Mouse (Mus musculus) urinary bladder, postnatal 10 days (tissue): ENCODE data around the gene Wdr20.

Experiments used
- DNase-seq: peaks from one replicate; pipeline ENCODE4 v3.0.0; 2022; ENCODE audit warnings: low spot score

Gene Wdr20

DNA sequence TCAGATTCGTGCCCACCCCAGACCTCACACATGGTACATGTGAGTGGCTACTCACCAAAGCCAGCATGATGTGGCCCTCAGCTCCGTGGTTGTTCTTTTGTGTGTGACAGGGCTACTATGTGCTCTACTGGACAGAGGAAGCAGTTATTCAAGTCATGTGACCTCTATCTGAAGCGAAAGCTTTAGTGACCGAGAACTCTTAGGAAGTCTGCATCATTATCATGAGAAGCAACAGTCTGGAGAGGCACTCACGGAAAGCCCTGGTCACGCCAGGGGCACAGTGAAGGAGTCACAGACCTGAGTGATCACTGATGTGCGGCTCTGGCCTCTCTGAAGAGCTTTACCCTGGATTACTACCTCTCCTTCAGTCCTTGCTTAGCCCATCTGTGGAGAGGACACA lies 84.6 kb downstream of the Wdr20 start:
- no peak for DNase-seq

DNA sequence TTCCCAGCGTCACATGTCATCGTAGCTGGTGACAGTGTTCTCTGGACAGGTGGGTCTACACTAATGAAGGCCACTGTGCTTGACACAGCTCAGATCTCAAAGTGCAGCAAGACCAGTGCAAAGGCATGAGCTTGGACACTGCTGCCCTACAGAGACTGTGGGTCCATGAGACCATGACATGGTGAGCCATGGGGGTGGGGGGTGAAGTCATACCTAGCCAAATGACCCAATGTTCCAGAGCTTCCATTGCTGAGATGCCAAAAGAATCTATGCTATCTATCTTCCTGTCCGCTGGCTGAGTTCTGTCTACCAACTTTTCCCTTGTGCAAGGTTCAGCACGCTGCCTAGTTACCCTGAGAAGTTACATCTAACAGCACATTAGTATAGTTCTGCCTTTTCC lies 91.2 kb downstream of the Wdr20 start:
- no peak for DNase-seq

DNA sequence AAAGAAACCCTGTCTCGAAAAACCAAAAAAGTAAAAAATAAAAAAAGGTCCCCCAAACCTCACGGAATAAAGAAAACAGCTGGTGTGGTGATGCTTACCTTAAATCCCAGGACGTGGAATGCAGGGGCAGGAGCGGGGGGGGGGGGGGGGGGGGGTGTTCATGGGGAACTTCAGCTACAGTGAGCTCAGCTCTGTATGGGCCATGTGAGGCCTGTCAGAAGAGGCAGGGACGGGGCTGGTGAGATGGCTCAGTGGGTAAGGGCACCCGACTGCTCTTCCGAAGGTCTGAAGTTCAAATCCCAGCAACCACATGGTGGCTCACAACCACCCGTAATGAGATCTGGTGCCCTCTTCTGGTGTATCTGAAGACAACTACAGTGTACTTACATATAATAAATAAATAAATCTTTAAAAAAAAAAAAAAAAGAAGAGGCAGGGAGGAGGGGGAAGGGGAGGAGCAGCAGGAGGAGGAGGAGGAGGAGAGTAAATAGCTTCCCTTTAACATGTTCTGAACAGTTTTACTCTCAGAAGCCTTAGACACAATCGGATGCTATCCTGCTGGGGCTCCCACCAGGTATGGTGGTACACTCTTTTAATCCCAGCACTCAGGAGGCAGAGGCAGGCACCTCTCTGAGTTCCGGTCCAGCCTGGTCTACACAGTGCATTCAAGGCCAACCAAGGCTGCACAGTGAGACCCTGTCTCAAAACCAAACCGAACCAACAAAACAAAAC lies 92.7 kb downstream of the Wdr20 start:
- no peak for DNase-seq

DNA sequence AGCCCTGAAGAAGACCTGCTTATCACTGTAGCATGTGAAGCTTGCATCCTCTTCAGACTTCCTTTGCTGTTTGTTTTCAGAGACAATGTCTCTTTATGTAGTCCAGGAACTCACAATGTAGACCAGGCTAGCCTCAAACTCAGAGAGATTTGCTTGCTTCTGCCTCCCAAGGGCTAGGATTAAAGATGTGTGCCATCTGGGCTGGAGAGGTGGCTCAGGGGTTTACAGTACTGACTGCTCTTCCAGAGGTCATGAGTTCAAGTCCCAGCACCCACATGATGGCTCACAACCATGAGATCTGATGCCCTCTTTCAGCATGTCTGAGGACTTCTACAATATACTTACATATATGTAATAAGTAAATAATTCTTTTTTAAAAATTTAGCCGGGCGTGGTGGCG lies 97.4 kb downstream of the Wdr20 start:
- DNase-seq: no peak

DNA sequence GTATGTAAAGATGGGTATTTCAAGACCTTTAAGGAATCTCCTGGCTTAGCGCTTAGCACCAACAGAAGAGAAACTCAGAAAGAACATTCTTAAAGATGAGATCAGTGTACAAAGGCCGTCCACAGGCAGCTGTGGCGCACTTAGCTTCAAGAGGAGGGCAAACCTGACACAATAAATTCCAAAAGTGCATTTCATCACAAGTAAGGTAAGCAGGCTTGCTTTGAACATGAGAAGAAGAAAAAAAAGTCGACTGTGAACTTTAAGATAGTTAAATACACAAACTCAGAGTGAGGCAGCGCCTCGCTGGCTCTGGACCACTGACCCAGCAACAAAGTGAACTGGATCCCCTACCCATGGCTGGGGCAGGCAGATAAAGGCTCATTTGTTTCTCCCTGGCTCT lies 99.0 kb downstream of the Wdr20 start:
- no peak for DNase-seq

DNA sequence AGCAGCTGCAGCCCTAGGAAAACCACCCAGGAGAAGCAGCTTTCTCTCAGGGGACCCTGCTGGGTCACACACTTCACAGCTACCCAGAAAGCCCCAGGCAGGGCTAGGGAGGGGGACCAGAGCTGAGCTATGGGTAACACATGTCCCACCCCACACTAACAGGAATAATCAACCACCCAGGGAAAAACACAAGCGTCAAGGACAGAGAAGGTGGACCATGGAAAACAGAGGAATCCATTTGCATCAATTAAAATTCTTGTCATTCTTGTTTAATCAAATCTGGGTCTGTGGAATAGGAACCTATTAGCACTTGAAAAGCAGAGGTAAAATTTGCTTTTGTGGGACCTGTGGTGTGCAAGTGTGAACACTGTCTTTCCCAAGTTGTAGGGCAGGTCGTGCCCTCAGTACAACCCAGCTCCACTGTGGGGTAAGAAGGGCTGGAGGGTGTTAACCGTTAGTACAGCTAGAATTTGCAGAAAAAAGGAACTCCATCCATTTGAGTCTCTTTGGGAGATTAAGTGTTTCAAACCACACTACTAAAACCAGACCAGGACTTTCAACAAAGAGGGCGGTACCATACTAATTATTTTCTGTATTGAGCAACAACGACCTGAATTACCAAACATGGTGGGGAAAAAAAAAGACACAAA lies 99.6 kb downstream of the Wdr20 start:
- DNase-seq: no peak

DNA sequence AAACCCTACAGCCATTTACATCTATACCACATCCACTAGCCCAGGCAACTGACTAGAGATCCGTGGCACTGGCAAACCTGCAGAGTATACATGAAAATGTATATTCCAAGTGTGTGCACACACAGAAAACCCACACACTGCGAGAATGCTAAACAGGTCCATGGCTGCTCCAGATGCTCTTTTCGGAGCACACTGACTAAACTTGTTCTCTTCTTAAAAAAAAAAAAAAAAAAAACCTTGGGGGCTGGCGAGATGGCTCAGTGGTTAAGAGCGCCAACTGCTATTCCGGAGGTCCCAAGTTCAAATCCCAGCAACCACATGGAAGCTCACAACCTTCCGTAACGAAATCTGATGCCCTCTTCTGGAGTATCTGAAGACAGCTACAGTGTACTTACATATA lies 100.1 kb downstream of the Wdr20 start:
- DNase-seq: no peak

DNA sequence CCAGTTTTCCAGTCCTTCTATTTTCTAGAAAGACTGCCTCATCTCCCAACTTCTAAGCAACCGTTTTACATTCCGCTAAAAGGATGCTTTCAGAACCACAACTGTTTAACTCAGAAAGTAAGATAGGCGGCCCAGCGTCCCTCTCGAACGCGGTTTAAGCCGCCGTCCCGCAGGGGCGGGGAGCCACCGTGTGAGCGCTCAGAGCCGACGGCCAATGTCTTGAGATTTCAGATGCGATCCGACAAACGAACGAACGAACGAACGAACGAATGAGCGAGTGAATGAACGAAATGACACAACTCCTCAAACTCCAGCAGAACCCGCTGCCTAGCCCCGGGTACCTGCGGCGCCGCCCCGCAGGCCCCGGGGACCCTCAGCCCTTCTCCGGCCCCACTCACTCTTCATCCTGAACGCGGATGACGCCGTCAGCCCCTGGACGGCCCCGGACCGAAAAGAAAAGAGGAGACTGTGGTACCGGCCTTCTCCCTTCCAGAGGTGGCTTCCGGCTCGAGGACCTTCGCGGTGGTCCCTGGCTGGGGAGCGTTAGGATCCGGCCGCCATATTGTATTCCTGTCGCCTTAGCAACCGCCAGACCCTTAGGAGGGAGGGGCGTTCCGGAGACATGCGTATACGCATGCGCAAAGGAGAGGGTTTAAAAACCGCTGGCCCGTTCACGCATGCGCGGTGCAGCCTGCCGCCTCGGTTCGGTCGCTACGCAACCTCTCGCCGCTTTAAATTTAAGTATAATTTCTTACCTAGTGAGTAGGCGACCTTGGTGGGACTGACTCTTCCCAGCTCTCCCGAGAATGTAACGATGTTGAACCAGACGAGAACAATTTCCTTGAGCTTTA lies 102.8 kb downstream of the Wdr20 start, which contains the start of gene Mok:
Mok (minus strand) TSS at position 592 of the 851 bp plus-strand sequence.
- peak; percentile 89 for DNase-seq

DNA sequence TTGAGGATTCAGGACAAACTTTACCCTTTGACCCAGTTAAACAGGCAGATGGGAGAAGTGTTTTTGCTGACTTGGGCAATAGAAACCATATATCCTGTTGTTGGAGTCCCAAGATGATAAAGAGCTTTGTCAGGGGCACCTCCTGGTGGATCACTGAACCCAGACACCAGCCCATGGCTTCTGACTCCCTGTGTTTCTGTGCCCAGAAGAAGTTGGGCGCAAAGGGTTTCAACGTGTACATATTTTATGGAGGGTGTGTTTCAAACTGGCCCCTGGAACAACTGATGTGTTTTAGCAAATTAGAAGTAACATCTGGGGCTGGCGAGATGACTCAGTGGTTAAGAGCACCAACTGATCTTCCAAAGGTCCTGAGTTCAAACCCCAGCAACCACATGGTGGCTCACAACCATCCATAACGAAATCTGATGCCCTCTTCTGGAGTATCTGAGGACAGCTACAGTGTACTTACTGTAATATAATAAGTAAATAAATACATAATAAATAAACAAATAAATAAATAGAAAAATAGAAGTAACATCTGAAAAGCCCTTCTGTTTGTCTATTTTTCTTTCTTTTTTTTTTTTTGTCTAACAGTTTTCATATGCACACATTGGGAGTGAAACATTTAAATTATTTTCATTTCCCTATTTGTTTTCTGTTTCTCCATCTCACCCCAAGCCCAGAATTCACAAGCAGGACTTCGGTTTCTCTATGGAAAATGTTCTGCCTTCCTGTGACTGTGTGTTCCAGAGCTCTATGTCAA lies 104.2 kb downstream of the Wdr20 start:
- DNase-seq: no peak

DNA sequence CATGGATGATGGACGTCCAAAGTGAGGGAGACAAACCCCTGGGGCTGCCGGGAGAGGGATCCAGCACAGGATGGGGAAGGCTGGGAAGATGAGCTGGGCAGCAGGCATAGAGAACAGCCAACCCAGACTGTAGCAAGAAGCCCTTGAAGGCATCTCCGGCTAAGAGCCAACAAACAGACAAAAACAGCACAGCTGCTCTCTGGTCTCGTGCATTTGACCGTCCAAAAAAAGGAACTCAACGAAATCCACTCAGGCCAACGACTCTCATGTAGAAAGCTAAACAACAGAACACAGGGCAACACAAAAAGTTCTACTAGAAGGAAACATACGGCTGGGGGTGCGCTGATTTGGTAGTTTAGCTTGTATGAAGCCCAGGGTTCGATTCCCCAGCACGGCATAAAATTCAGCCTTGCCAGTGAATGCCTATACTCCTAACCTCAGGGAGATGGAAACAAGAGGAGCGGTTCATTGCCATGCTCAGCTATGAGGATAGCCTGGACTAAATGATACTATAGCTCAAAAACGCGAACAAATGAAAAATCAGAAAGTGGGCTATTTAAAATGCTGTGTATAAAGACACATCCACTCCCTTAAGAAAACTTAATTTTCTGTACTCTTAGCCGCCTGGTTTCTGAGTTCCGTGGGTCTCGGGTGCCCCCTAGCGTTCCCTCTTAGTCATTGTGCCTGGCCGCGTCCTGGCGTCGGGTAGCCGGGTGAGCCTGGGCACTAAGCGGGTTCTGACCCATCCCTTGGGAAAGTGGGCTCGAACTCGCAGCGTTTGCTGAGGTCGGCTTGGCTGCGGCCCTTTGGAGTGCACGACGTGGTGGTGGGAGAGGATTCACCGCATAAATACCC lies 105.7 kb downstream of the Wdr20 start:
- DNase-seq: no peak

DNA sequence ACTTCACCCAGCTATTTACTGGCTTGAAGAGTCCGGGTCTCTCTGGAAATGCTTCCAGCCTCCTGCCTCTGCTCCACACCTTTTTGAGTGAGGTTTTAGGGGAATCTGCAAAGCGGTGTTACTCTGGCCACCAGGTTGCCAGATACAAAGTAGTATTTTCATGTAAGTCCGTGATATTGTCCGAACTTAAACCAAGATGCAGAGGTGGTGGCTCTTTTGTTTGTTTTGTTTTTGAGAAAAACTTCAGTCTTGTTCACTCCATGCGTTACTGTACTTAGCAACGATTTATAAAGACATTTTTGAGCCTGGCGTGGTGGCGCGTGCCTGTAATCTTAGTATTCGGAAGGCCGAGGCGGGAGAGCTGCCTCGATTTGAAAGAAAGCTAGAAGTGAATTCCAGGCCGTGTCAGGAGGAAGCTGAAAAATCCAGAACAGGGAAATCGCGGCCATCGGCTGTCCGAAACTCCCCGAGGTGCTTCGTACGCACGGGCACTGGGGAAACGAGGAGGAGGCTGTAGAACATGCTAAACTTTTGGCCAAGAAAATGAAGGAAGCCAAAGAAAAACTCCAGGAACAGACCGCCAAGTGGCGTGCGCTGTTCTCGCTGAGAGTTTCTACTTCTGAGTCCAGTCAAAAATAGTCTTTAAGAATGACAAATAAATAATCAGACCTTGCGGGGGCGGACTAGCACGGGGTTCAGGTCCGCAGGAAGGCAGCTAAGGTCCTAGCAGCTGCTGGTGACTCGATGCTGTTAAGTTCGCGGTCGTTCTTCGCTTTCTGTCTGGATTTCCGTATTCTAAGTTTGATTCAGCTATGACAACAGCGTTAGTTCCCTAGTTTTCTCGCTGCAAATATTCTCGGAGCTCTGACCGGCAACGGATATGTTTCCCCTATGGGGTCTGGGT lies 106.7 kb downstream of the Wdr20 start:
- no peak for DNase-seq

DNA sequence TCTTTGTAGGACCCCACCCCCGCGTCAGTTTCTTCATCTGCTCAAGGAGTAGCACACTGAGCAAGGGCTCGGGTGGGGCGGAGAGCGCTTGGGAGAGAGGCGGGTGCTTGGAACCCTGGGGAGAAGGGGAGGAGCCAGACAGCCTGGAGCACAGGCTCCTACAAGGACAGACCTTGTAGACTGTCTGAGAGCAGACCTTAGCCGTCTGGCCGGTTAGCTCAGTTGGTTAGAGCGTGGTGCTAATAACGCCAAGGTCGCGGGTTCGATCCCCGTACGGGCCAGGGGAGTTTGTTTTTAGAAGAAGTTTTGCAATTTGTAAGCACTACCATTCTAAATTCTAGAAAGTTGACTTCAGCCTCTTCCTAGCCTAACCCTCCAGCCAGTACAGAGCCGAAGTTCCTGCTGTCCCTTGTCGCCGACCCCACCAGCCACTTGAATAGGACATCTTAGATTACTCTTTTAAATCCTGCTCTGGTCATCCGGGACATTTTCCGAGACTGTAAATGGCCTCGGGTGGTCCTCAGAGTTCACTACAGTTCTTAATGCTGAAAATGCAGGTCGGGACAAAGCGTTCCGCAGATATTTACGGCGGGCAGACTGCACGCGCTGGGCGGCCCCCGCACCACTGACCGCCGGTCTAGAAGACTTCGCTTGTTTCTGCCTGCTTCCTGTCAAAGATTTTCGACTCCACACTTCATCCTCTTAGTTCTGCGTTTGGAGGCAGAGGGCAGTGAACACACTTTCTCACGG lies 107.6 kb downstream of the Wdr20 start:
- peak; percentile 73 for DNase-seq

DNA sequence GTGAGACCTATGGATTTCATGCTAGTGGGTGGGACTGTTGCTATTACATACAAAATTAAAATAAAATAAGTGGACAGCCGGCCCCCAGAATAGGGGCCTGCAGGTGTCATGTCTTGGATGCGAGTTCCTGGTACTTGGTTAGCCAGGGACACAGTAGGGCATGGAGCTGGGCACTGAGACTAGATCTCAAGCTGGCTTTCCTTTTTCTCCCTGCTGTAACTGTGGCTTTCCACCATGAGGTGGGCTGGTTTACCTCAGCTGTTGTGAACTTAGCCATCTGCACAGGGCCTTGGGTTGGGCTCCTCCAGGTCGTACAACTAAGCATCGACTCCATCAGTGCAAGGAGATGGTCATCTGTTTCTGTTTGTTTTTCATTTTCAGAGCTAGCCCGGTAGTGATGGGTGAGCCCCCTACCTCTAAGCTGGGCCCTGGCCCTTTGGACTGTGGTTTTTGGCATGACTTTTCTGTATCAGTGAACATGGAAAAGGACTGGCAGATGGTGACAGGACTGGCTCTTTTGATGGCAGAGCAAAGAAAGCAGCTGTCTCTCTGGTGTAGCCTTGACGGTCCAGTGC lies 108.5 kb downstream of the Wdr20 start:
- no peak for DNase-seq

DNA sequence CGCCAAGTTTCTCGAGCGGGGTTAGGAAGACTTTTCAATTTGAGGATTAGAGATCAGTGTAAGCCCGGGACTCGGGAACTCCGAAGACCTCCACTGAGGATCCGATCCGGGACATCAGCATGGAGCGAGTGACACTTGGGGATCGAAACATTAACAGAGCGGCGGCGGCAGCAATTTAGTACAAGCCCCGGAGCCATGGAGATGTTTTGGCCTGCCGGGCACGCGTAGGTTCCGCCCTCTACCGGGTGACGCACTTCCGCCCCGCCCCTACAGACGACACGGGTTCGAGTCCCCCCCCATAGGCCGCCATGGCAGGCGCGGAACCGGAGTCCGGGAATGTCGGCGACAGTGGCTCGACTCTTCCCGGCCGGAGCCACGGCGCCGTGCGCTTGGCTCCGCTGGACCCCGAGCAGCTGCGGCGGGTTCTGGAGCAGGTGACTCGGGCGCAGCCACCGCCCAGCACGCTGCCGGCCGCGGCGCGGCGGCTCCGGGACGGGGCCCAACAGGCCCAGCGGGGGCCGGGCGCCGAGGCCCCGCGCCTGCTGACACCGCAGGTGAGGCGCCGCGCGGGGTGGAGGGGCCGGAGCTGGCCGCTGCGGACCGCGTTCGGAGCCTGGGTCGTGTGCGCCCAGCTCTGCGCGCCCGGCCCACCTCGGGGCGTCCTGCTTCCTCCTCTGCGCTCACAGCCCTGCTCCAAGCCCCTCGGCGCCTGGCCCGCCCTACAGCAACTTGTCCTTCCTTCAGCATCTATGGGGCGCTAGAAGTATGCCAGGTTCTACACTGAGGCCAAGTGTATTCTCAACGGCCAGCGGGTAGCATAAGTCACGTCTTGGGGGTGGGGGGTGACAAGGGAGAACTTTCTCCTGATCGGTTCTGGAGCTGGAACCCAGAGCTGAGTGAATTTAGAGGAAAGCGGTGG lies 112.5 kb downstream of the Wdr20 start, which contains the start of gene Zfp839:
Zfp839 (plus strand) TSS at position 244 of the 919 bp plus-strand sequence.
- DNase-seq: peak; percentile 56

DNA sequence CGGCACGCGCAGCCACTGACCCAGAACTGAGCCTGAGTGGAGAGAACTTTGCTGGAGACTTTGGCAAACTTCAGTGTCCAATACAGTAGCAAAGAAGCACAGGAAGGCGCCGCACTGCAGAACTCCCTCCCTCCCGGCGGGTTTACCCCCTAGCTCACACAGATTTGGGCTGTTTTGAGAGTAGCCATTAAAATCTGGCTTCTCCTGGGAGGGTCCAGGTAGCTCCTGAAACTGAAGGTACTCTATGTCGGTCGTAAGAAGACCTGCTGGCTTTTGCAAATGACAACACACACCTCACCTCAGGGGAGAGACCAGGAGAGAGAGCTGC lies 113.1 kb downstream of the Wdr20 start:
- no peak for DNase-seq

DNA sequence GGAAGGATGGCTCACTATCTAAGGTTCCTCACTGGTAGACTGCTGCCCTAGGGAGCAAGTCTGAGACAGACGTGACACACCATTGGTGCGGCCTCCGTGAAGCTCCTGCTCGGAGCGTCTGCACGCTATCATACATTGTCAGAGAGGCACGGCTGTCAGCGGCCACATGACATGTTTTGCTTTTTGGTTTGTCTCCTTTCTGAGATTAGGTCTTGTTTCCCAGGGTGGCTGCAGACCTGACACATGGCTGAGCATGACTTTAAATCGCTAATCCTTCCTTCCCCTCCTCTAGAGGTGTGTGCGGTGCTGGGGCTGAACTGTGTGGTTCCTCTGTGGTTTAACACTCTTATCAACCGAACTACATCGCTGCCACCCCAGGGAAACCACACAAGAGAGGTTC lies 113.7 kb downstream of the Wdr20 start:
- DNase-seq: no peak

DNA sequence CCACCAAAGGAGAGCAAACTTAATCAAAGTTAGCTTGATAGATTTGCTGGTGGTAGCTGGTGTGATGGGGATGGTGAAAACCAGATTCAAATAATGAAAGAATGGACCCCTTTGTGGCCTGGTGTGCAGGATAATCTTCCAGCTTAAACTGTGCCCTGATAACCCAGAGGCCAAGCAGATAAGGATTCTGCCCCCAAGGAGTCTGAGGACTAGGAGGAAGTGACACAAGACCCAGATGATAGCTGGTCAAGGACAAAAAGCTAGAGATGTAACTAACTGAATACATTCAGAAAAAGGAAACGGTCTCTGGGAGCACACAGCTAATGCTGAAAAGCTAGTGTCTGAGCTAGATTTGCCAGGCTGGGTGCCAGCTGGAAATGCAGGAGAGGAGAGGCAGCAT lies 114.2 kb downstream of the Wdr20 start:
- DNase-seq: no peak
